Comparison of ENCODE assay signal across 9 mouse cellular contexts in genomic region chr12:84384644-84385081, GRCm38 (mm10). TPM values are rescaled to one million over a fixed set of nuclear protein-coding genes. Genes with fewer than 3 reads are reported as not detected.
A peak's percentile ranks its signal among the peaks of the same experiment; 100 is the strongest.
DNase-seq lines count a peak whose midpoint lies in the region; ATAC-seq and TF ChIP-seq lines count a peak whose summit lies in the region.
"Had no signal": no experiment of that assay in that cellular context is flagged by ENCODE, and none has a peak within 500 bp of the region (broad histone marks: within the 10 kb centered on the region; RNA-seq: fewer than 3 reads in every experiment).

No protein-coding gene starts in this region.

- no peak for TF ChIP-seq CTCF in forebrain, postnatal 0 days (IDR thresholded peaks at IDR 0.05; ENCODE audit: low read depth)
- no peak for TF ChIP-seq CTCF in bone marrow, adult 2 months (IDR thresholded peaks at IDR 0.05; ENCODE audit: control insufficient read depth, insufficient read depth, low read length)
- no peak for TF ChIP-seq CTCF in lung, postnatal 0 days (IDR thresholded peaks at IDR 0.05)

- no peak overlapping the region for H3K9ac ChIP-seq in forebrain, postnatal 0 days
- no peak overlapping the region for H3K9ac ChIP-seq in forebrain, embryonic 12.5 days
- H3K9ac ChIP-seq in lung, postnatal 0 days (replicated peaks; ENCODE audit: low read depth) = no peak overlapping the region
- H3K9ac ChIP-seq: limb, embryonic 13.5 days had no signal

- no peaks in the 10 kb centered on the region for H3K27me3 ChIP-seq in forebrain, postnatal 0 days (ENCODE audit: insufficient read depth, low read length)
- no peaks in the 10 kb centered on the region for H3K27me3 ChIP-seq in forebrain, embryonic 12.5 days
- no peaks in the 10 kb centered on the region for H3K27me3 ChIP-seq in lung, postnatal 0 days (replicated peaks; ENCODE audit: insufficient read depth, low read length)
- H3K27me3 ChIP-seq: limb, embryonic 13.5 days had no signal

- H3K27ac ChIP-seq in forebrain, postnatal 0 days (ENCODE audit: low read depth, low read length) = no peak overlapping the region
- H3K27ac ChIP-seq in forebrain, embryonic 12.5 days = no peak overlapping the region
- H3K27ac ChIP-seq in bone marrow, adult 2 months (ENCODE audit: control insufficient read depth, insufficient read depth, low read depth, low read length, poor library complexity) = 0 out of 2 replicates have a peak overlapping the region, but pooled peaks have one; percentile 16
- H3K27ac ChIP-seq in lung, postnatal 0 days (ENCODE audit: low read length) = peak overlapping the region; percentile 68; the same call in 1 of the 2 replicates
- H3K27ac ChIP-seq: limb, embryonic 13.5 days had no signal

- no peak overlapping the region for H3K4me3 ChIP-seq in forebrain, postnatal 0 days (ENCODE audit: low read depth, low read length)
- no peak overlapping the region for H3K4me3 ChIP-seq in forebrain, embryonic 12.5 days (replicated peaks)
- no peak overlapping the region for H3K4me3 ChIP-seq in bone marrow, adult 2 months (replicated peaks; ENCODE audit: control insufficient read depth, low read depth, low read length)
- H3K4me3 ChIP-seq in lung, postnatal 0 days (ENCODE audit: low read depth, low read length) = no peak overlapping the region
- H3K4me3 ChIP-seq: limb, embryonic 13.5 days had no signal

- WGBS in forebrain, postnatal 0 days = 57% methylated on average over 5 of the region's 5 CpGs
- 77% methylated on average over 5 of the region's 5 CpGs for WGBS in forebrain, embryonic 12.5 days
- 14% methylated on average over 5 of the region's 5 CpGs for WGBS in bone marrow, adult 2 months
- 34% methylated on average over 5 of the region's 5 CpGs for WGBS in lung, postnatal 0 days

- H3K4me2 ChIP-seq in forebrain, postnatal 0 days (ENCODE audit: low read depth) = no peak overlapping the region
- no peak overlapping the region for H3K4me2 ChIP-seq in forebrain, embryonic 12.5 days
- no peak overlapping the region for H3K4me2 ChIP-seq in lung, postnatal 0 days (replicated peaks; ENCODE audit: low read depth, low read length)
- H3K4me2 ChIP-seq: limb, embryonic 13.5 days had no signal

- peak; percentile 55; the same call in 1 of the 2 replicates for TF ChIP-seq EP300 in lung, postnatal 0 days (IDR thresholded peaks at IDR 0.05)

- intact Hi-C loops in heart, postnatal 36 days (cut with DNase I) = no loop called here

- ATAC-seq in forebrain, postnatal 0 days = peak; percentile 27; the same call in 1 of the 2 replicates
- ATAC-seq in forebrain, embryonic 12.5 days (ENCODE audit: low FRiP score) = no peak
- peak; percentile 86 for ATAC-seq in lung, postnatal 0 days

- H3K4me1 ChIP-seq in forebrain, postnatal 0 days (ENCODE audit: insufficient read depth) = no peaks in the 10 kb centered on the region
- H3K4me1 ChIP-seq in forebrain, embryonic 12.5 days = no peaks in the 10 kb centered on the region
- peaks cover 2% of the 10 kb centered on the region; the same call in 1 of the 2 replicates for H3K4me1 ChIP-seq in bone marrow, adult 2 months (ENCODE audit: control insufficient read depth, insufficient read depth, low read length)
- H3K4me1 ChIP-seq in lung, postnatal 0 days (ENCODE audit: insufficient read depth, low read depth, low read length) = no peaks in the 10 kb centered on the region
- H3K4me1 ChIP-seq: limb, embryonic 13.5 days had no signal

- peak; percentile 36 for DNase-seq in forebrain, postnatal 0 days
- peak; percentile 56 to 65 for DNase-seq in heart, postnatal 36 days
- peak; percentile 84 for DNase-seq in lung, postnatal 0 days (ENCODE audit: low spot score)
- no peak for DNase-seq in testis, postnatal 14 days (ENCODE audit: low spot score)
- no peak for DNase-seq in gastrocnemius, adult 18-20 months (ENCODE audit: low spot score)
- no peak for DNase-seq in cerebellum, postnatal 4 days (ENCODE audit: low spot score in 2 of 2)

- no peaks in the 10 kb centered on the region for H3K9me3 ChIP-seq in forebrain, postnatal 0 days (ENCODE audit: low read length)
- H3K9me3 ChIP-seq in forebrain, embryonic 12.5 days = no peaks in the 10 kb centered on the region
- H3K9me3 ChIP-seq in lung, postnatal 0 days (ENCODE audit: low read length) = no peaks in the 10 kb centered on the region
- H3K9me3 ChIP-seq: limb, embryonic 13.5 days had no signal

- no peak for TF ChIP-seq POLR2A in bone marrow, adult 2 months (IDR thresholded peaks at IDR 0.05; ENCODE audit: borderline replicate concordance, control insufficient read depth, low read depth, low read length)

- H3K36me3 ChIP-seq in forebrain, postnatal 0 days (ENCODE audit: insufficient read depth) = no peaks in the 10 kb centered on the region; the same call in 1 of the 2 replicates
- H3K36me3 ChIP-seq in forebrain, embryonic 12.5 days (replicated peaks) = no peaks in the 10 kb centered on the region
- H3K36me3 ChIP-seq in lung, postnatal 0 days (ENCODE audit: insufficient read depth, low read length) = no peaks in the 10 kb centered on the region

RNA-seq across cellular contexts. Expression of gene Fam161b, which starts 23.0 kb away (rescaled TPM):
- 9.7 and 9.9 TPM in 2 replicates for total RNA-seq in forebrain, postnatal 0 days (2014; rRNA removed)
- 6.6 and 9.2 TPM in 2 replicates for polyA plus RNA-seq in forebrain, postnatal 0 days (2015; fragmentation: Nextera tagmentation; extraction: Ambion mirVana)
- 11.6 and 12.0 TPM in 2 replicates for polyA plus RNA-seq in forebrain, embryonic 12.5 days (2016; fragmentation: Nextera tagmentation; extraction: Ambion mirVana)
- 1.5 and 2.0 TPM in 2 replicates for polyA plus RNA-seq in bone marrow, adult 2 months (2011; ENCODE audit: insufficient read depth, insufficient read length, low replicate concordance, missing spikeins)
- total RNA-seq in heart, postnatal 36 days (2021) = 10 to 100 TPM in 1 of 2 experiments, 1 to 10 TPM in 1; 8.5 to 10.3 TPM
- polyA plus RNA-seq in lung, postnatal 0 days (2015; fragmentation: Nextera tagmentation; extraction: Ambion mirVana) = 2.4 and 3.1 TPM in 2 replicates
- 1 to 10 TPM in 1 of 2 experiments, under 1 TPM in 1; 1.00 to 1.1 TPM for total RNA-seq in gastrocnemius, adult 18-20 months (2021)

RNA-seq across cellular contexts. Expression of gene Coq6, which starts 23.2 kb away (rescaled TPM):
- total RNA-seq in forebrain, postnatal 0 days (2014; rRNA removed) = 62.0 and 83.1 TPM in 2 replicates
- 39.7 and 40.4 TPM in 2 replicates for polyA plus RNA-seq in forebrain, postnatal 0 days (2015; fragmentation: Nextera tagmentation; extraction: Ambion mirVana)
- 39.5 and 40.5 TPM in 2 replicates for polyA plus RNA-seq in forebrain, embryonic 12.5 days (2016; fragmentation: Nextera tagmentation; extraction: Ambion mirVana)
- polyA plus RNA-seq in bone marrow, adult 2 months (2011; ENCODE audit: insufficient read depth, insufficient read length, low replicate concordance, missing spikeins) = 9.8 and 26.6 TPM in 2 replicates
- 100 to 1,000 TPM; 105 to 114 TPM for total RNA-seq in heart, postnatal 36 days (2021)
- polyA plus RNA-seq in lung, postnatal 0 days (2015; fragmentation: Nextera tagmentation; extraction: Ambion mirVana) = 20.7 and 21.2 TPM in 2 replicates
- 10 to 100 TPM; 20.4 to 25.4 TPM for total RNA-seq in gastrocnemius, adult 18-20 months (2021)

RNA-seq across cellular contexts. Expression of gene Entpd5, which starts 24.2 kb away (rescaled TPM):
- total RNA-seq in forebrain, postnatal 0 days (2014; rRNA removed) = 12.5 and 14.0 TPM in 2 replicates
- 9.5 and 12.4 TPM in 2 replicates for polyA plus RNA-seq in forebrain, postnatal 0 days (2015; fragmentation: Nextera tagmentation; extraction: Ambion mirVana)
- 11.0 and 13.8 TPM in 2 replicates for polyA plus RNA-seq in forebrain, embryonic 12.5 days (2016; fragmentation: Nextera tagmentation; extraction: Ambion mirVana)
- polyA plus RNA-seq in bone marrow, adult 2 months (2011; ENCODE audit: insufficient read depth, insufficient read length, low replicate concordance, missing spikeins) = 13.8 and 25.0 TPM in 2 replicates
- 10 to 100 TPM; 61.6 to 68.2 TPM for total RNA-seq in heart, postnatal 36 days (2021)
- 10.8 TPM in 2 replicates for polyA plus RNA-seq in lung, postnatal 0 days (2015; fragmentation: Nextera tagmentation; extraction: Ambion mirVana)
- 10 to 100 TPM; 15.3 to 16.5 TPM for total RNA-seq in gastrocnemius, adult 18-20 months (2021)

RNA-seq across cellular contexts. Expression of gene Bbof1, which starts 24.2 kb away (rescaled TPM):
- total RNA-seq in forebrain, postnatal 0 days (2014; rRNA removed) = 3.0 and 4.0 TPM in 2 replicates
- polyA plus RNA-seq in forebrain, postnatal 0 days (2015; fragmentation: Nextera tagmentation; extraction: Ambion mirVana) = 2.3 and 3.0 TPM in 2 replicates
- polyA plus RNA-seq in forebrain, embryonic 12.5 days (2016; fragmentation: Nextera tagmentation; extraction: Ambion mirVana) = 2.1 and 3.3 TPM in 2 replicates
- polyA plus RNA-seq in bone marrow, adult 2 months (2011; ENCODE audit: insufficient read depth, insufficient read length, low replicate concordance, missing spikeins) = 2.8 and 3.0 TPM in 2 replicates
- 1 to 10 TPM; 1.2 TPM for total RNA-seq in heart, postnatal 36 days (2021)
- 2.8 TPM in 2 replicates for polyA plus RNA-seq in lung, postnatal 0 days (2015; fragmentation: Nextera tagmentation; extraction: Ambion mirVana)
- total RNA-seq in gastrocnemius, adult 18-20 months (2021) = 1 to 10 TPM; 2.1 to 2.9 TPM

RNA-seq across cellular contexts. Expression of gene Rnf113a2, which starts 32.3 kb away (rescaled TPM):
- total RNA-seq in forebrain, postnatal 0 days (2014; rRNA removed) = 15.5 and 16.5 TPM in 2 replicates
- 20.3 and 20.4 TPM in 2 replicates for polyA plus RNA-seq in forebrain, postnatal 0 days (2015; fragmentation: Nextera tagmentation; extraction: Ambion mirVana)
- polyA plus RNA-seq in forebrain, embryonic 12.5 days (2016; fragmentation: Nextera tagmentation; extraction: Ambion mirVana) = 28.7 and 29.9 TPM in 2 replicates
- polyA plus RNA-seq in bone marrow, adult 2 months (2011; ENCODE audit: insufficient read depth, insufficient read length, low replicate concordance, missing spikeins) = 9.5 and 10.6 TPM in 2 replicates
- total RNA-seq in heart, postnatal 36 days (2021) = 10 to 100 TPM; 11.7 to 12.1 TPM
- polyA plus RNA-seq in lung, postnatal 0 days (2015; fragmentation: Nextera tagmentation; extraction: Ambion mirVana) = 22.9 and 23.0 TPM in 2 replicates
- 10 to 100 TPM; 11.7 to 12.5 TPM for total RNA-seq in gastrocnemius, adult 18-20 months (2021)

Comparison
In these comparisons a context has a peak if more than half of its experiments do, and no peak if none do; other contexts are left out.
1. DNase-seq: peak in forebrain, postnatal 0 days (single experiment), heart, postnatal 36 days (2 of 2) and lung, postnatal 0 days (single experiment); none in testis, postnatal 14 days (single experiment), gastrocnemius, adult 18-20 months (single experiment) and cerebellum, postnatal 4 days (0 of 2).
2. H3K27ac ChIP-seq: peak in bone marrow, adult 2 months (single experiment) and lung, postnatal 0 days (single experiment); none in forebrain, postnatal 0 days (single experiment) and forebrain, embryonic 12.5 days (single experiment).